Mouse (Mus musculus) spleen, adult 2 months (tissue): ENCODE measurements around the gene Btbd18.
A peak's percentile ranks its signal among the peaks of the same experiment; 100 is the strongest.

Experiments
- CTCF ChIP-seq: fragments of 200-500 bp; IDR thresholded peaks from 2 replicates; pipeline ENCODE4 v1.5.1; 2011; ENCODE audit warnings: mild to moderate bottlenecking, inconsistent platforms; ENCODE audit not compliant: insufficient read depth, insufficient read length, insufficient replicate concordance; ENCODE audit errors: extremely low read depth
- POLR2A ChIP-seq: fragments of 200-500 bp; IDR thresholded peaks from 2 replicates; pipeline ENCODE4 v1.6.1; 2011; ENCODE audit warnings: low read depth, low read length, inconsistent platforms

DNA sequence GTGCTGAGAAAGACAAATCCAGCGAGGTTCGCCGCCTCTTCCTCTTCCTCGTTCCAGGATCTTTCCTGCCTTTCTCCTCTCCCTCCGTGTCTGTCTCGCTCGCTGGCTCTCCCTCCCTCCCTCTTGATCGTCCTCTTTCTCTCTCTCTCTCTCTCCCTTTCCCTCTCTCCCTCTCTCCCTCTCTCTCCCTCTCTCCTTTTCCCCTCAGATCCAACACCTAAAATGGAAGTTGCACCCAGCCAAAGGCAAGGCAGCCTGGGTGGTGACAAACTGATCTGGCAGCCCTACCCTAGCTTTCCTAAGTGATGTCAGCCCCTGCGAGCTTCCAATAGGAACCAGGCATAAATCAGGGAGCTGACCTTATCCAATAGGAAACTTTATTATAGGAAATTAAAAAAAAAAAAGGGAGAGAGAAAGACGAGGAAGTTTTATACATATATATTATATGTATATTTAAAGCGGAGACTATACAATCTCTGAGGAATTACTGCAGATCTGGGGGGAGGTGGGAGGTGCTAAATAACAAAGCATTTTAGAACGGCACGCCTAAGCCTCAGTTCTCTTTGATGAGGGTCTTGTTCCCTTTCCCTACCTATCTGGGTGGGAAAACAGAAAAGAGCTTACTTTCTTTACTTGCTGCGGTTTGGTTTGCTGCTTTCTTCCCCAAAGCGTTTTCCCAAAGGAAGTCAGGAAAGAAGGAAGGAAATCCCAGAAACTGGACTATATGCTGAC lies 8.2 kb upstream of the Btbd18 start, which contains the start of gene Ctnnd1:
- TF ChIP-seq CTCF (no peak), POLR2A (0 out of 2 replicates have a peak, but pooled peaks have one; percentile 10)
